Mouse (Mus musculus): ENCODE data around the gene Cldn3. TPM values are rescaled to one million over a fixed set of nuclear protein-coding genes. Genes with fewer than 3 reads are reported as not detected.
"Not testable (repeated sequence)": the region's sequence is repeated elsewhere in the genome, so short reads cannot be mapped to it uniquely, and the experiment has no call there.

Gene Cldn3
- polyA plus RNA-seq (2015; fragmentation: Nextera tagmentation; extraction: Ambion mirVana) = 15.4 and 16.2 TPM in 2 replicates

GRCm38 (mm10) chr5:134985633-134986297 is at the start of gene Cldn3:
Cldn3 (plus strand) TSS chr5:134986214.
- Histone ChIP-seq H3K27me3 (ENCODE audit: control insufficient read depth, insufficient read depth, low read length) (peaks cover 21% of the 10 kb centered on the region), H3K36me3 (ENCODE audit: control insufficient read depth, insufficient read depth, low read length) (no peaks in the 10 kb centered on the region)

DNA sequence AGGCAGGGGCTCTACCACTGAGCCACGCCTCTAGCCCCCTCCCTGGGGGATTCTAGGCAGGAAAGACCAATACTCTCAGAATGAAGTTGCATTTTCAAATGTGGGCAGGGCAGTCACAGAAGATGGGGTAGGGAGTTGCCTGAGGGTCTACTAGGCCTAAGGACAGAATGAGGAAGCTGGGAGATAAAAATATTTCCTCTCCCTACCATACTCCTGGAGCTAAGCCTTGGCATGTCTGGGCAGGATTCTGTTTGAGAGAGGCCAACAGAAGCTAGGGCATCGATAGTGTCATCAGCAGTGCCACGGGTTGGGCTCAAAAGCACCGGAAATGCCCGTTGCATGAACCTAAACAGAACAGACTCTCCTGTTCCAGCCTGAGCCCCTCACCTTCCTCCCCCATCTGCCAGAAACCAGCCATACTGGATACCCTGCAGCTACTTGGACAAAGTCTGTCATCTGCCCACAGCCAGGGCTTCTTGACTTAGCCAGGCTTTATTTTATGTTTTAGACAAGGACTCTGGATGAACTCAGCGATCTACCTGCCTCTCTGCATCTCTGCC is 49.3 kb upstream of the Cldn3 start:
- Histone ChIP-seq H3K4me1 (replicated peaks; ENCODE audit: control insufficient read depth, insufficient read depth) (no peaks in the 10 kb centered on the region), H3K36me3 (ENCODE audit: control insufficient read depth, insufficient read depth, low read length) (no peaks in the 10 kb centered on the region), H3K4me3 (ENCODE audit: low read depth, low read length) (no peak overlapping the region), H3K9me3 (ENCODE audit: control insufficient read depth, low read length) (no peaks in the 10 kb centered on the region), H3K9ac (ENCODE audit: low read length) (no peak overlapping the region), H3K27me3 (ENCODE audit: control insufficient read depth, insufficient read depth, low read length) (no peaks in the 10 kb centered on the region), H3K4me2 (replicated peaks; ENCODE audit: low read depth) (no peak overlapping the region), H3K27ac (replicated peaks) (no peak overlapping the region)
- no peak for ATAC-seq (ENCODE audit: low FRiP score, low TSS enrichment)
- no peak for TF ChIP-seq CTCF (IDR thresholded peaks at IDR 0.05; ENCODE audit: low read depth)
- TF ChIP-seq EP300 (optimal IDR thresholded peaks at IDR 0.05) = no peak
- 75% methylated on average over 6 of the region's 6 CpGs for WGBS
- DNase-seq (ENCODE audit: low spot score) = no peak

More at GRCm38 (mm10) chr5:134985633-134986297, at the start of gene Cldn3:
- Histone ChIP-seq H3K27ac (replicated peaks) (0 out of 2 replicates have a peak within 1 kb of the TSS, but pooled peaks have one; percentile 24), H3K9me3 (ENCODE audit: control insufficient read depth, low read length) (no peaks in the 10 kb centered on the region), H3K4me1 (replicated peaks; ENCODE audit: control insufficient read depth, insufficient read depth) (no peaks in the 10 kb centered on the region), H3K4me2 (replicated peaks; ENCODE audit: low read depth) (peak within 1 kb of the TSS; percentile 49), H3K9ac (ENCODE audit: low read length) (peak within 1 kb of the TSS; percentile 35; the same call in 1 of the 2 replicates), H3K4me3 (ENCODE audit: low read depth, low read length) (peak within 1 kb of the TSS; percentile 28)
- 1% methylated on average over 25 of the region's 25 CpGs for WGBS
- ATAC-seq (ENCODE audit: low FRiP score, low TSS enrichment) (peak; percentile 76), DNase-seq (ENCODE audit: low spot score) (peak; percentile 75)
- TF ChIP-seq CTCF (IDR thresholded peaks at IDR 0.05; ENCODE audit: low read depth) (no peak), EP300 (optimal IDR thresholded peaks at IDR 0.05) (no peak)

DNA sequence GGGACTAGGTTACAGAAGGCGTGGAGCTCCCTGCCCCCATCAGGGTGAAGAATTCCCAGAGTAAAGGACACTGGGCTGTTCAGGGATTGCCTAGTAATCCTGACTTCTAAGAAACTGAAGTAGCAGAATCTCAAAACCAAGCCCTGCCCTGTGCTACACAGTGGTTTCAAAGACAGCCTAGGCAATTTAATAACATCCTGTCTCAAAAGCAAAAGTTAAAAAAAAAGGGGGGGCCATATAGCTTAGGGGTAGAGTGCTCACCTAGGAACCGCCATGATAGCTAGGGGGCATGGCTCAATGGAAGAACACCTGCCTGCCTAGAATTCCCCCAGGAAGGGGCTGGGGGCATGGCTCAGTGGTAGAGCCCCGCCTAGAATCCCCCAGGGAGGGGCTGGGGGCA is 46.9 kb upstream of the Cldn3 start:
- TF ChIP-seq EP300 (optimal IDR thresholded peaks at IDR 0.05) = no peak
- no peak for TF ChIP-seq CTCF (IDR thresholded peaks at IDR 0.05; ENCODE audit: low read depth)
- DNase-seq (ENCODE audit: low spot score) = no peak
- H3K4me3 ChIP-seq (ENCODE audit: low read depth, low read length) = no peak overlapping the region
- no peaks in the 10 kb centered on the region for H3K27me3 ChIP-seq (ENCODE audit: control insufficient read depth, insufficient read depth, low read length)
- 70% methylated on average over 3 of the region's 3 CpGs for WGBS
- no peak for ATAC-seq (ENCODE audit: low FRiP score, low TSS enrichment)
- no peaks in the 10 kb centered on the region for H3K4me1 ChIP-seq (replicated peaks; ENCODE audit: control insufficient read depth, insufficient read depth)
- H3K36me3 ChIP-seq (ENCODE audit: control insufficient read depth, insufficient read depth, low read length) = no peaks in the 10 kb centered on the region
- H3K27ac ChIP-seq (replicated peaks) = no peak overlapping the region
- H3K9ac ChIP-seq (ENCODE audit: low read length) = no peak overlapping the region
- no peak overlapping the region for H3K4me2 ChIP-seq (replicated peaks; ENCODE audit: low read depth)
- H3K9me3 ChIP-seq (ENCODE audit: control insufficient read depth, low read length) = no peaks in the 10 kb centered on the region

DNA sequence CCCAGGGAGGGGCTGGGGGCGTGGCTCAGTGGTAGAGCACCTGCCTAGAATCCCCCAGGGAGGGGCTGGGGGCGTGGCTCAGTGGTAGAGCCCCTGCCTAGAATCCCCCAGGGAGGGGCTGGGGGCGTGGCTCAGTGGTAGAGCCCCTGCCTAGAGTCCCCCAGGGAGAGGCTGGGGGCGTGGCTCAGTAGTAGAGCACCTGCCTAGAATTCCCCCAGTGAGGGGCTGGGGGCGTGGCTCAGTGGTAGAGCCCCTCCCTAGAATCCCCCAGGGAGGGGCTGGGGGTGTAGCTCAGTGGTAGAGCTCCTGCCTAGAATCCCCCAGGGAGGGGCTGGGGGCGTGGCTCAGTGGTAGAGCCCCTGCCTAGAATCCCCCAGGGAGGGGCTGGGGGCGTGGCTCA is 46.5 kb upstream of the Cldn3 start:
- WGBS = 100% methylated on average over 4 of the region's 7 CpGs
- DNase-seq (ENCODE audit: low spot score); H3K36me3 ChIP-seq (ENCODE audit: control insufficient read depth, insufficient read depth, low read length); H3K9ac ChIP-seq (ENCODE audit: low read length); H3K27ac ChIP-seq (replicated peaks); H3K27me3 ChIP-seq (ENCODE audit: control insufficient read depth, insufficient read depth, low read length); H3K4me2 ChIP-seq (replicated peaks; ENCODE audit: low read depth); ATAC-seq (ENCODE audit: low FRiP score, low TSS enrichment); H3K4me1 ChIP-seq (replicated peaks; ENCODE audit: control insufficient read depth, insufficient read depth); H3K4me3 ChIP-seq (ENCODE audit: low read depth, low read length); H3K9me3 ChIP-seq (ENCODE audit: control insufficient read depth, low read length): not testable (repeated sequence)

DNA sequence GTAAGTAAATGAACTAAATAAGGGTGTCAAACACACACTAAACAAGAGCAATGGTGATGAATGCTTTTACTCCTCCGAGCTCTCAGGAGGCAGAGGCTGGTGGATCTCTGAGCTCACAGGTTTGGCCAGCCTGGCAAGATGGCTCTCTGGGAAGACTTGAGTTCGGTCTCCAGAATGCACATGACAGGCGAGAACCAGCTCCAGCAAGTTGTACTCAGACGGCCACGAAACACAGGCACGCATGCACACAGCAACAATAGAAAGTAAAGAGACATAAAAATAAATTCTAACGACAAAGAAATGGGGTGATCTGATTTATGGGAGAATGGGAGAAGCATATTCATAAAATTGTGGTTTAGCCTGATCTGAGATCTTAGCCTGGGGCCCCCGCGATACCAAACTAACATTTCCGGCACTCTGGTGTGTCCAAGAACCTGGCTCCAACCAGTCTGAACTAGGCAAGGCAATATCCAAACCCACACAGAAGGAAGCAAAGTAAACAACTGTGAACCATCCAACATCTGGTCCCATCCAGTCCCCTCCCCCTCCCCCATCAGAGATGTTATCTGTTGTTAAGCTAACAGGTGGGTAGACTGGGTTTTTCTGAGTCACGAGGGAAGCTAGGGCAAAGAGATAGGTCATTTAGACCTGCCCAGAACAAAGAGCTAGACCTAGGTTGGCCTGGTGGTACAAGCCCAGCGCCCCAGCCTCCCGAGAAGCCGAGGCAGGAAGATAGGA is 44.4 kb upstream of the Cldn3 start:
- DNase-seq (ENCODE audit: low spot score) (no peak), ATAC-seq (ENCODE audit: low FRiP score, low TSS enrichment) (no peak; the same call in 1 of the 2 replicates)
- Histone ChIP-seq H3K27me3 (ENCODE audit: control insufficient read depth, insufficient read depth, low read length) (no peaks in the 10 kb centered on the region), H3K4me3 (ENCODE audit: low read depth, low read length) (no peak overlapping the region), H3K27ac (replicated peaks) (0 out of 2 replicates have a peak overlapping the region, but pooled peaks have one; percentile 8), H3K4me2 (replicated peaks; ENCODE audit: low read depth) (no peak overlapping the region), H3K36me3 (ENCODE audit: control insufficient read depth, insufficient read depth, low read length) (no peaks in the 10 kb centered on the region), H3K9me3 (ENCODE audit: control insufficient read depth, low read length) (no peaks in the 10 kb centered on the region), H3K9ac (ENCODE audit: low read length) (no peak overlapping the region), H3K4me1 (replicated peaks; ENCODE audit: control insufficient read depth, insufficient read depth) (no peaks in the 10 kb centered on the region)
- TF ChIP-seq EP300 (optimal IDR thresholded peaks at IDR 0.05) (no peak), CTCF (IDR thresholded peaks at IDR 0.05; ENCODE audit: low read depth) (no peak)
- 53% methylated on average over 14 of the region's 14 CpGs for WGBS
